Mouse (Mus musculus): ENCODE results near the gene Crhr1. TPM values are rescaled to one million over a fixed set of nuclear protein-coding genes. Genes with fewer than 3 reads are reported as not detected.
A peak's percentile ranks its signal among the peaks of the same experiment; 100 is the strongest.

Gene Crhr1
- not detected in 2 replicates for polyA plus RNA-seq (2015; fragmentation: Nextera tagmentation; extraction: Ambion mirVana)

GRCm38 (mm10) chr11:104132580-104133441, at the start of gene Crhr1:
Gene Crhr1 (plus strand): TSS chr11:104132855.
- Histone ChIP-seq H3K9me3 (replicated peaks) (no peaks in the 10 kb centered on the region), H3K4me2 (peak within 1 kb of the TSS; percentile 53), H3K4me1 (replicated peaks) (0 out of 2 replicates have a peak, but pooled peaks cover 13% of the 10 kb centered on the region), H3K4me3 (replicated peaks) (peak within 1 kb of the TSS; percentile 32), H3K36me3 (replicated peaks) (no peaks in the 10 kb centered on the region), H3K27me3 (peaks cover 69% of the 10 kb centered on the region), H3K27ac (replicated peaks) (no peak within 1 kb of the TSS), H3K9ac (no peak within 1 kb of the TSS)
- ATAC-seq (ENCODE audit: insufficient read depth) = no peak
- WGBS (ENCODE audit: insufficient replicate concordance) = 2% methylated on average over 70 of the region's 80 CpGs

GRCm38 (mm10) chr11:104083248-104083647, 49.4 kb upstream of the Crhr1 start:
- Histone ChIP-seq H3K36me3 (replicated peaks) (no peaks in the 10 kb centered on the region), H3K27ac (replicated peaks) (no peak overlapping the region), H3K27me3 (no peaks in the 10 kb centered on the region), H3K9me3 (replicated peaks) (no peaks in the 10 kb centered on the region), H3K4me3 (replicated peaks) (no peak overlapping the region), H3K4me2 (no peak overlapping the region), H3K4me1 (replicated peaks) (no peaks in the 10 kb centered on the region), H3K9ac (no peak overlapping the region)
- ATAC-seq (ENCODE audit: insufficient read depth) = no peak
- WGBS (ENCODE audit: insufficient replicate concordance) = 67% methylated on average over 7 of the region's 7 CpGs

GRCm38 (mm10) chr11:104083716-104084115, 48.9 kb upstream of the Crhr1 start:
- no peaks in the 10 kb centered on the region for H3K36me3 ChIP-seq (replicated peaks)
- no peak overlapping the region for H3K27ac ChIP-seq (replicated peaks)
- 49% methylated on average over 6 of the region's 6 CpGs for WGBS (ENCODE audit: insufficient replicate concordance)
- H3K9me3 ChIP-seq (replicated peaks) = no peaks in the 10 kb centered on the region
- H3K4me1 ChIP-seq (replicated peaks) = no peaks in the 10 kb centered on the region
- no peak overlapping the region for H3K9ac ChIP-seq
- H3K27me3 ChIP-seq = no peaks in the 10 kb centered on the region
- no peak overlapping the region for H3K4me2 ChIP-seq
- no peak for ATAC-seq (ENCODE audit: insufficient read depth)
- H3K4me3 ChIP-seq (replicated peaks) = no peak overlapping the region

GRCm38 (mm10) chr11:104088519-104088918, 44.1 kb upstream of the Crhr1 start:
- Histone ChIP-seq H3K9me3 (replicated peaks) (no peaks in the 10 kb centered on the region), H3K27me3 (no peaks in the 10 kb centered on the region), H3K9ac (no peak overlapping the region), H3K4me2 (no peak overlapping the region), H3K4me1 (replicated peaks) (no peaks in the 10 kb centered on the region), H3K27ac (replicated peaks) (no peak overlapping the region), H3K36me3 (replicated peaks) (no peaks in the 10 kb centered on the region), H3K4me3 (replicated peaks) (no peak overlapping the region)
- no peak for ATAC-seq (ENCODE audit: insufficient read depth)
- WGBS (ENCODE audit: insufficient replicate concordance) = 52% methylated on average over 10 of the region's 10 CpGs

GRCm38 (mm10) chr11:104090769-104091168, 41.9 kb upstream of the Crhr1 start:
- H3K4me1 ChIP-seq (replicated peaks) = no peaks in the 10 kb centered on the region
- no peak overlapping the region for H3K4me2 ChIP-seq
- H3K9me3 ChIP-seq (replicated peaks) = no peaks in the 10 kb centered on the region
- ATAC-seq (ENCODE audit: insufficient read depth) = no peak
- H3K4me3 ChIP-seq (replicated peaks) = no peak overlapping the region
- H3K9ac ChIP-seq = no peak overlapping the region
- H3K36me3 ChIP-seq (replicated peaks) = no peaks in the 10 kb centered on the region
- H3K27me3 ChIP-seq = no peaks in the 10 kb centered on the region
- no peak overlapping the region for H3K27ac ChIP-seq (replicated peaks)

GRCm38 (mm10) chr11:104095151-104095550, 37.5 kb upstream of the Crhr1 start:
- 50% methylated on average over 3 of the region's 3 CpGs for WGBS (ENCODE audit: insufficient replicate concordance)
- H3K4me2 ChIP-seq = no peak overlapping the region
- H3K27ac ChIP-seq (replicated peaks) = no peak overlapping the region
- no peaks in the 10 kb centered on the region for H3K36me3 ChIP-seq (replicated peaks)
- H3K4me1 ChIP-seq (replicated peaks) = no peaks in the 10 kb centered on the region
- no peaks in the 10 kb centered on the region for H3K27me3 ChIP-seq
- H3K9ac ChIP-seq = no peak overlapping the region
- H3K4me3 ChIP-seq (replicated peaks) = no peak overlapping the region
- no peak for ATAC-seq (ENCODE audit: insufficient read depth)
- no peaks in the 10 kb centered on the region for H3K9me3 ChIP-seq (replicated peaks)

GRCm38 (mm10) chr11:104096536-104096935, 36.1 kb upstream of the Crhr1 start:
- Histone ChIP-seq H3K27ac (replicated peaks) (no peak overlapping the region), H3K9ac (no peak overlapping the region), H3K4me2 (no peak overlapping the region), H3K4me3 (replicated peaks) (no peak overlapping the region), H3K27me3 (no peaks in the 10 kb centered on the region), H3K36me3 (replicated peaks) (no peaks in the 10 kb centered on the region), H3K9me3 (replicated peaks) (no peaks in the 10 kb centered on the region), H3K4me1 (replicated peaks) (no peaks in the 10 kb centered on the region)
- no peak for ATAC-seq (ENCODE audit: insufficient read depth)
- 72% methylated on average over 7 of the region's 7 CpGs for WGBS (ENCODE audit: insufficient replicate concordance)

GRCm38 (mm10) chr11:104099542-104099941, 33.1 kb upstream of the Crhr1 start:
- Histone ChIP-seq H3K4me3 (replicated peaks) (no peak overlapping the region), H3K4me1 (replicated peaks) (no peaks in the 10 kb centered on the region), H3K27ac (replicated peaks) (no peak overlapping the region), H3K4me2 (no peak overlapping the region), H3K27me3 (no peaks in the 10 kb centered on the region), H3K36me3 (replicated peaks) (no peaks in the 10 kb centered on the region), H3K9ac (no peak overlapping the region), H3K9me3 (replicated peaks) (no peaks in the 10 kb centered on the region)
- WGBS (ENCODE audit: insufficient replicate concordance) = 14% methylated on average over 7 of the region's 7 CpGs
- no peak for ATAC-seq (ENCODE audit: insufficient read depth)

GRCm38 (mm10) chr11:104102641-104103040, 30.0 kb upstream of the Crhr1 start:
- Histone ChIP-seq H3K9ac (no peak overlapping the region), H3K9me3 (replicated peaks) (no peaks in the 10 kb centered on the region), H3K27ac (replicated peaks) (no peak overlapping the region), H3K36me3 (replicated peaks) (no peaks in the 10 kb centered on the region), H3K4me2 (no peak overlapping the region), H3K27me3 (0 out of 2 replicates have a peak, but pooled peaks cover 3% of the 10 kb centered on the region), H3K4me1 (replicated peaks) (no peaks in the 10 kb centered on the region), H3K4me3 (replicated peaks) (no peak overlapping the region)
- 50% methylated on average over 8 of the region's 8 CpGs for WGBS (ENCODE audit: insufficient replicate concordance)
- ATAC-seq (ENCODE audit: insufficient read depth) = no peak

- H3K9ac ChIP-seq = no peak overlapping the region
- WGBS (ENCODE audit: insufficient replicate concordance) = 54% methylated on average over 5 of the region's 5 CpGs
- H3K27ac ChIP-seq (replicated peaks) = no peak overlapping the region
- H3K4me3 ChIP-seq (replicated peaks) = no peak overlapping the region
- H3K9me3 ChIP-seq (replicated peaks) = no peaks in the 10 kb centered on the region
- ATAC-seq (ENCODE audit: insufficient read depth) = no peak
- H3K4me1 ChIP-seq (replicated peaks) = no peaks in the 10 kb centered on the region
- no peak overlapping the region for H3K4me2 ChIP-seq
- H3K36me3 ChIP-seq (replicated peaks) = no peaks in the 10 kb centered on the region
- H3K27me3 ChIP-seq = 0 out of 2 replicates have a peak, but pooled peaks cover 3% of the 10 kb centered on the region
Measured at GRCm38 (mm10) chr11:104106329-104106728, 26.3 kb upstream of the Crhr1 start.

- 62% methylated on average over 2 of the region's 2 CpGs for WGBS (ENCODE audit: insufficient replicate concordance)
- no peaks in the 10 kb centered on the region for H3K9me3 ChIP-seq (replicated peaks)
- H3K27ac ChIP-seq (replicated peaks) = no peak overlapping the region
- H3K27me3 ChIP-seq = 0 out of 2 replicates have a peak, but pooled peaks cover 3% of the 10 kb centered on the region
- no peaks in the 10 kb centered on the region for H3K4me1 ChIP-seq (replicated peaks)
- no peaks in the 10 kb centered on the region for H3K36me3 ChIP-seq (replicated peaks)
- no peak overlapping the region for H3K4me2 ChIP-seq
- no peak overlapping the region for H3K4me3 ChIP-seq (replicated peaks)
- no peak for ATAC-seq (ENCODE audit: insufficient read depth)
- no peak overlapping the region for H3K9ac ChIP-seq
Measured at GRCm38 (mm10) chr11:104106969-104107368, 25.7 kb upstream of the Crhr1 start.

Measured in liver, embryonic 15.5 days (tissue).